Mouse (Mus musculus): ENCODE data around the gene Zkscan7. TPM values are rescaled to one million over a fixed set of nuclear protein-coding genes. Genes with fewer than 3 reads are reported as not detected.

Zkscan7 gene
- 3.0 and 3.2 TPM in 2 replicates for polyA plus RNA-seq (2012; rRNA removed)

GRCm38 (mm10) chr9:122885385-122885784, at the start of gene Zkscan7:
Gene Zkscan7 (plus strand): TSS chr9:122885685.

DNA sequence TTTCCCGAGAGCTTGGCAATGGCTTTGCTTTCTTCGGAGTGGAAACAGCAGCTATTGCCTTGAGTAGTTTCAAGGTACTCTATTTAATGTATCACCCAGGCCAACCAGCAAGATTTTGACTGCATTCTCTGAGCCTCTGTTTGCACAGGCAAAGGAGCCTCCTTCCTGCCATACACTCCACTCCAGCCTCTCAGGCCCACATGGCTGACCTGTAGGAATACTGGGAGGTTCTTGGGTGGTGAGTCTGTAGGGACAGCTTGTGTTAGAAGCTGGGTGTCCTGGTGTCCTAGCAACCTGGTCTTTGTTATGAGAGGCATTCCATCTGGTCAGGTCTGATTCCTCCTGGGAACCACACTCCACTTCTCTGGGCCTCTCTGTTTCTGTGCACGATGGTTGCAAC, 41.7 kb upstream of the Zkscan7 start, which contains the start of gene Gm35549:
Gene Gm35549 (minus strand): TSS at position 276 of the 400 bp plus-strand sequence.

GRCm38 (mm10) chr9:122865697-122866166, 19.8 kb upstream of the Zkscan7 start, which contains the start of gene Zfp445:
Gene Zfp445 (minus strand): TSS chr9:122866006.

DNA sequence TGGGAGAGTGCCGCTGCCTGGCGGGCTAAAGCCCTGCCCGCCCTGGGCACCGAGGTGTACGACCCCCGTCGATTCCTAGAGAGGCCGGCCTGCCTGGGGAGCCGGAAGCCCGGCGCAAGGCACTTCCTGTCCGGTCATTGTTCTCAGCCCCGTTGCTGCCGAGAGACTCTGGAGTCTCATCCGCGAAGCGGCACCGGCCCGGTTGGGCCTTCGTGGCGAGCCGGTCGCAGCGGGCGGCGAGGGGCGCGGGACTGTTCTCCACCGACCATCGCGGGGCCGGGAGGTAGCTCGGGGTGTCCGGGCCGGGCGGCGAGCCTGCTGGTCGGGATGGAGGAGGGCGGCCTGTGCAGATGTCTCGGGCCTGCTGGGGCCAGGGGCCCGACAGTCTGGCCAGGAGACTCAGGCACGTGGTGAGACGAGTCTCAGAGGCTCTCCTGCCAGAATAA, 37.5 kb downstream of the Zkscan7 start, which contains the start of gene Zfp105:
Gene Zfp105 (plus strand): TSS at position 137 of the 446 bp plus-strand sequence.

Other genes starting within 250 kb of the Zkscan7 start
- gene Topaz1, start 138.3 kb upstream of the Zkscan7 start, polyA plus RNA-seq (2012; rRNA removed) = not detected in 2 replicates
- gene Tcaim, start 80.1 kb upstream of the Zkscan7 start, polyA plus RNA-seq (2012; rRNA removed) = 1.5 and 2.2 TPM in 2 replicates
- not detected in 2 replicates for gene Gm35549, start 41.6 kb upstream of the Zkscan7 start, polyA plus RNA-seq (2012; rRNA removed)
- gene Zfp445, start 19.7 kb upstream of the Zkscan7 start, polyA plus RNA-seq (2012; rRNA removed) = 13.3 and 14.7 TPM in 2 replicates
- gene Zfp105, start 37.4 kb downstream of the Zkscan7 start, polyA plus RNA-seq (2012; rRNA removed) = 0.42 and 0.45 TPM in 2 replicates
- gene 1110059G10Rik, start 65.3 kb downstream of the Zkscan7 start, polyA plus RNA-seq (2012; rRNA removed) = 1.5 and 1.9 TPM in 2 replicates
- gene Kif15, start 65.4 kb downstream of the Zkscan7 start, polyA plus RNA-seq (2012; rRNA removed) = 1.7 and 3.0 TPM in 2 replicates
- 12.4 and 20.1 TPM in 2 replicates for gene Tmem42, start 135.6 kb downstream of the Zkscan7 start, polyA plus RNA-seq (2012; rRNA removed)
- 0.06 TPM in 1 of 2 replicates, not detected in the other for gene Tgm4, start 149.0 kb downstream of the Zkscan7 start, polyA plus RNA-seq (2012; rRNA removed)
- 162 and 307 TPM in 2 replicates for gene Zdhhc3, start 227.5 kb downstream of the Zkscan7 start, polyA plus RNA-seq (2012; rRNA removed)
- gene Exosc7, start 227.5 kb downstream of the Zkscan7 start, polyA plus RNA-seq (2012; rRNA removed) = 14.6 and 16.3 TPM in 2 replicates